Mouse (Mus musculus): ENCODE results near the gene Nrxn1. TPM values are rescaled to one million over a fixed set of nuclear protein-coding genes. Genes with fewer than 3 reads are reported as not detected.

Nrxn1 gene
- polyA plus RNA-seq, 1 experiment: not detected

GRCm38 (mm10) chr17:90857225-90857624, 235.6 kb downstream of the Nrxn1 start:
- TF ChIP-seq GATA1 (IDR thresholded peaks at IDR 0.05; ENCODE audit: low read length): no peak

- no peak for TF ChIP-seq GATA1 (IDR thresholded peaks at IDR 0.05; ENCODE audit: low read length)
Observed at GRCm38 (mm10) chr17:90843876-90844275, 249.0 kb downstream of the Nrxn1 start.

- TF ChIP-seq GATA1 (IDR thresholded peaks at IDR 0.05; ENCODE audit: low read length): no peak
Observed at GRCm38 (mm10) chr17:90843072-90843611, 249.7 kb downstream of the Nrxn1 start.

GRCm38 (mm10) chr17:90837022-90837414, 255.9 kb downstream of the Nrxn1 start:
- no peak for TF ChIP-seq GATA1 (IDR thresholded peaks at IDR 0.05; ENCODE audit: low read length)

DNA sequence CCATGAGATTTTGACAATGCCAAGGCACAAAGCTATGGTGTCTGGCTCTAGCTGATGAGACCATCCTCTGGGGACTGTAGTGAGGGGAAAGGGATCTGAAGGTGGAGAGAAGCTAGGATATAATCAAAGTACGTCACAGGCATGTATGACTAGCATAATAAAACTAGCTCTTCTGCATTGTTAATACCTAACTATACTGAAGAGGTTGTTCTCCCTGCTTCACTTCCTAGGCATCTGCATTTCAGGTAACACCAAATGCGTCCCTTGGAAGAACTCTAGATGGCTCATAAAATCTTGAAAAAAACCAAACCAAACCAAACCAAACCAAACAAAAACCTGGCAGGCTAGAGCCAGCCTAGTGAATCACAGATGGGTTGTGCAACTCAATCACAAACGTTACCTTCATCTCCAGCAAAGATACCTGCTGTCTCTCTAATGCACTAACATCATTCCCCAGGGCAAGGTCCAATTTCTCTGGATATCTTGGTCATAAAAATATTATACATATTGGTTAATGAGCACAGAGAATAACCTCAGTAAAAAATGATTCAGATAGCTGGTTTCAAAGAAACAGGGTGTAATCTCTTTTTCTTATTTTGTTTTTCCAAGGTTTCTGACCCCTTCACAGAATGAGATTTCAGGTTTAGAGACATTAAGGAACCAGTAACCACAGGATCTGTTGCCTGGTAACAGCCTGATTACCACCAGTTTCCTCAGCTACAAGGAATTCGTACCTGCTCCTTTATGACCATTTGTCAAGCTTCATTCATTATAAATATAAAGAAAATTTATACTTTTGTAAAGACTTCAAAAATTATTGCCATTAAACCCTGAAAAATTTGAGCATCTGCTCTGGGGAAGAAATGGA, 256.5 kb downstream of the Nrxn1 start:
- no peak for TF ChIP-seq GATA1 (IDR thresholded peaks at IDR 0.05; ENCODE audit: low read length)

DNA sequence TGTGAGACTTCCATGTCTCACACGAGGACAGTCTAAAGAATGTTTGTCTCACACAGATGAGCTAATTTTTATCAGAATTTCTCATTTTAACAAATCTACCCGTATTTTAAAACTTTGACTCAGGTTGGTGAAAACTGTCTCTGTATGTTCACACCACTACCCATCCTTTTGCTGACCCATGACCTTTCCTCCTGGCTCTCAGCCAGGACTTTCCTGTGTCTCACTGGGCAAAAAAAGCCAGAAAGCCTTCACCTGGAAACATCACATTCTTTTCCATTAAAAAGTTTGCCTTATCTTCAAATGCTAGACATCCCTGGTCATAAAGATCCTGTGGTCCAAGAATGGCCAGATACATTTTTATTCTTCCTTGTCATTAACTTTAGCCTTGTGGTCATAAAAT, 274.5 kb downstream of the Nrxn1 start:
- no peak for TF ChIP-seq GATA1 (IDR thresholded peaks at IDR 0.05; ENCODE audit: low read length)

DNA sequence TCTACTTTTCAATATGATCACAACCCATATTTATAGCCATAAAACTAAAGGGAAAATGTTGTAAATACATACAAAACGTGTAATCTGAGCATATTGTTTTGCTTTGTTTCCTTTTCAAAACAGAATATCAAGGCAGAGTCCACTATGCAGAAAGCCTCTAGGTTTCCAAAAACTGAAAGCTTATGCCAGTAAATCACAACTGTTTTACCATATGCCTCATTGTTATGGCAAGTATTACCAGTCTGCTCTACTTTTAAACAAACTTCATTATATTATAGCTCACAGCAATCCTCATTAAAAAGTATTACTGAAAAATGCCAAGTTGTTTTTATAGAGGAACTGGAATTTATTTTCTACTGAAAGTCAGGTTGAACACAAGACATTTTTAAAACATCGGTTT, 275.0 kb downstream of the Nrxn1 start:
- no peak for TF ChIP-seq GATA1 (IDR thresholded peaks at IDR 0.05; ENCODE audit: low read length)

GRCm38 (mm10) chr17:90815306-90815705, 277.6 kb downstream of the Nrxn1 start:
- TF ChIP-seq GATA1 (IDR thresholded peaks at IDR 0.05; ENCODE audit: low read length): no peak

DNA sequence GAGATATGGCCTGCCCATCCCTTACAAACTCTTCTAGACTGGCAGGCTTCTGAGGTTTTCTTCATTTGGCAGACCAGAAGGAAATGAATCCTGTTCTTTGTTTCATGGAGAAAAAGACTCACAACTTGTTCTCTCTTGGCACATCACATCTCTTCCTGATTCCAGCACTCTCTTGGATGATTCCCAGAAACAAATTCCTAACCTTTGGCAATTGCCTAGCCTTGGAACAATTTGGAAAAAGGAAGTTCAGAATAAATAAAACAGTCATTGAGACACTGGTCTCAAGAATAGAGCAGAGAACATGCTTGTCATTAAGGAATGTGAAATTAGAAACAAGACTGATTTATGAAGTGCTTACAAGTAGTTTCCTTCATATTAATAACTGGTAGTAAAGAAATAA, 279.1 kb downstream of the Nrxn1 start:
- no peak for TF ChIP-seq GATA1 (IDR thresholded peaks at IDR 0.05; ENCODE audit: low read length)

- TF ChIP-seq GATA1 (IDR thresholded peaks at IDR 0.05; ENCODE audit: low read length): no peak
Observed at GRCm38 (mm10) chr17:90812485-90812884, 280.4 kb downstream of the Nrxn1 start.

GRCm38 (mm10) chr17:90809197-90810163, 283.4 kb downstream of the Nrxn1 start:
- TF ChIP-seq GATA1 (IDR thresholded peaks at IDR 0.05; ENCODE audit: low read length): no peak

DNA sequence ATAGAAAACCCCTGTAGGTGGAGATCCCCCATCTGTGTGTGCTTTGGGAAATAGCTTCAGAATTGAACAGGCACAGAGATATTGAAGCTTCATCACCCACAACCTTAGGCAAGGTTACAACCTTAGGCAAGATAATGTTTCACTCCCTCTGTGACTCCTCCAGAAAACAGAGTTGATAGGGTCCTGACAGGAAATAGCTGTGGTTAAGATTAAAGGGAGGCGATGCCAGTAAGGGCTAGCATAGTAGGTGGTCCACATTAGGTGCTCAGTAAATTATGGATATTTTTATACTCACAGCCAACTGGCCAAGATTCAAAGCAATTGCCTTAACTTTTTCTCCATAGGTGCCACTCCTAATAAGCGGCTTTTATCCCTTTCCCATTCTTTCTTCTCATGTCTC, 284.6 kb downstream of the Nrxn1 start:
- no peak for TF ChIP-seq GATA1 (IDR thresholded peaks at IDR 0.05; ENCODE audit: low read length)

DNA sequence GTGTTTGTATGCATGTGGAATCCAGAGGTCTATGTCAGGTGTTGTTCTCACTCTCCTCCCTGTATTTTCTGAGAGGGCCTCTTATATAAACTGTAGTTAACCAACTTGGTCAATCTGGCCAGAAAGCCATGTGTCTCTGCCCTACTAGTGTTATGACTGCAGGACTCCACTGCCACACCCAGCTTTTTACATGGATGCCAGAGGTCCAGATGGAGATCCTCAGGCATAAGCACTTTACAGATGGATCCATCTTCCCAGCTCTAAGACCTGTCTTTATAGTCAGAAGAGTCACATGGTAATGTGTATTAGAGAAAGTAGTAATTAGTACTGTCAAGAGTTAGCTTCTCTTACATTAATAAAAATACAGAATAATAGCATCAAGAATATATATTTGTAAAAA, 285.7 kb downstream of the Nrxn1 start:
- TF ChIP-seq GATA1 (IDR thresholded peaks at IDR 0.05; ENCODE audit: low read length): no peak

- no peak for TF ChIP-seq GATA1 (IDR thresholded peaks at IDR 0.05; ENCODE audit: low read length)
Observed at GRCm38 (mm10) chr17:90798689-90799088, 294.2 kb downstream of the Nrxn1 start.

- TF ChIP-seq GATA1 (IDR thresholded peaks at IDR 0.05; ENCODE audit: low read length): no peak
Observed at GRCm38 (mm10) chr17:90797659-90798288, 295.1 kb downstream of the Nrxn1 start.
